ENCODE assay signal across 12 mouse cellular contexts in the genomic region with DNA sequence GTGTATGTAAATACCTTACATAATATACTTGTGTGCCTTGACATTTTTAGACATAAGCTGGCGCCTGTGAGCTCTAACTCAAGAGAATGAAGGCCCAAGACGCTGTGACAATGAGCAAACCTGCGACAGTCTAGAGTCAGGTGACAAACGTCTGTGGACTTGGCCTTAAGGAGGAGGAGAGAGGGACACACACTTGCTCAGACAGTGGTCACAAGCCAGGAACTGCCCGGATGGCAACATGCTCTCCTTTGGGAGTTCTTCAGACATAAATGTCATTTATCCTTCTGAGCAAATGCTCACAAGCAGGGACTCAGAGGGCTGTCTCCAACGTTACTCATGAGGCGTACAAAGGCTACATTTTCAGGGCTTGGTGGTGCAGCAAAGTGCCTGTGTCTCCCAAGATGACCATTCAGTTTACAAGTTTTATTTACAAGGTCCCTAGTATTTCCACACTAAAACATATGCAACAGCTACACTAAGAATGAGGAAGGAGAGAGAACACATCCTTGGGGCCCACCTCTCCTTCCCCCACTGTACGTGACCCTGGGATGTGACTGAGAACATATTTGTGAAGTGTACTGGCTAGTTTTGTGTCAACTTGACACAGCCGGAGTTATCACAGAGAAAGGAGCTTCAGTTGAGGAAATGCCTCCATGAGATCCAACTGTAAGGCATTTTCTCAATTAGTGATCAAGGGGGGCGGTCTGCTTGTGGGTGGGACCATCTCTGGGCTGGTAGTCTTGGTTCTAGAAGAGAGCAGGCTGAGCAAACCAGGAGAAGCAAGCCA.
A peak's percentile ranks its signal among the peaks of the same experiment; 100 is the strongest.
DNase-seq lines count a peak whose midpoint lies in the region; ATAC-seq and TF ChIP-seq lines count a peak whose summit lies in the region.
"Had no signal": no experiment of that assay in that cellular context is flagged by ENCODE, and none has a peak within 500 bp of the region (broad histone marks: within the 10 kb centered on the region; RNA-seq: fewer than 3 reads in every experiment).

No protein-coding gene starts in this region.

- H3K9ac ChIP-seq in forebrain, embryonic 11.5 days (ENCODE audit: low read length), result no peak overlapping the region; the same call in 1 of the 2 replicates
- H3K9ac ChIP-seq in forebrain, embryonic 14.5 days (ENCODE audit: low read length), result no peak overlapping the region
- H3K9ac ChIP-seq in kidney, embryonic 16.5 days (replicated peaks; ENCODE audit: low read length), result no peak overlapping the region; the same call in 1 of the 2 replicates
- peak overlapping the region; percentile 33; the same call in 1 of the 2 replicates for H3K9ac ChIP-seq in midbrain, postnatal 0 days (replicated peaks; ENCODE audit: low read length, poor library complexity, severe bottlenecking)
- H3K9ac ChIP-seq in midbrain, embryonic 16.5 days (ENCODE audit: low read depth, low read length), result no peak overlapping the region
- no peak overlapping the region for H3K9ac ChIP-seq in stomach, postnatal 0 days (ENCODE audit: low read length)
- H3K9ac ChIP-seq: limb, embryonic 12.5 days had no signal

- no peak for DNase-seq in forebrain, embryonic 11.5 days (ENCODE audit: low spot score)
- no peak for DNase-seq in forebrain, embryonic 14.5 days (ENCODE audit: low spot score)
- DNase-seq in kidney, adult 9 months, result no peak
- no peak for DNase-seq in midbrain, postnatal 0 days (ENCODE audit: low spot score)
- peak; percentile 20 for DNase-seq in stomach, postnatal 0 days (ENCODE audit: low spot score)
- no peak for DNase-seq in urinary bladder, adult 18-20 months (ENCODE audit: low spot score in 2 of 2)
- DNase-seq: B cell, adult 2 months; cerebellum, postnatal 36 days had no signal

- no peak overlapping the region for H3K4me3 ChIP-seq in forebrain, embryonic 11.5 days (ENCODE audit: low read depth, low read length)
- H3K4me3 ChIP-seq in forebrain, embryonic 14.5 days (ENCODE audit: low read depth, low read length), result no peak overlapping the region
- no peak overlapping the region for H3K4me3 ChIP-seq in kidney, embryonic 16.5 days (ENCODE audit: low read length)
- H3K4me3 ChIP-seq in midbrain, postnatal 0 days (ENCODE audit: low read depth, low read length), result no peak overlapping the region
- H3K4me3 ChIP-seq in midbrain, embryonic 16.5 days (ENCODE audit: low read depth, low read length), result no peak overlapping the region
- no peak overlapping the region for H3K4me3 ChIP-seq in stomach, postnatal 0 days (ENCODE audit: low read depth, low read length)
- H3K4me3 ChIP-seq: limb, embryonic 12.5 days; myocyte had no signal

- H3K36me3 ChIP-seq in forebrain, embryonic 11.5 days (ENCODE audit: control insufficient read depth, insufficient read depth, low read length), result no peaks in the 10 kb centered on the region
- no peaks in the 10 kb centered on the region for H3K36me3 ChIP-seq in forebrain, embryonic 14.5 days (ENCODE audit: control insufficient read depth, insufficient read depth, low read length)
- H3K36me3 ChIP-seq in kidney, embryonic 16.5 days (ENCODE audit: insufficient read depth, low read length), result no peaks in the 10 kb centered on the region
- no peaks in the 10 kb centered on the region for H3K36me3 ChIP-seq in midbrain, postnatal 0 days (ENCODE audit: insufficient read depth, low read length)
- H3K36me3 ChIP-seq in midbrain, embryonic 16.5 days (ENCODE audit: control insufficient read depth, insufficient read depth, low read length), result no peaks in the 10 kb centered on the region
- H3K36me3 ChIP-seq in stomach, postnatal 0 days (ENCODE audit: control insufficient read depth, insufficient read depth, low read length), result no peaks in the 10 kb centered on the region; the same call in 1 of the 2 replicates
- H3K36me3 ChIP-seq: limb, embryonic 12.5 days had no signal

- peaks cover 6% of the 10 kb centered on the region; the same call in 1 of the 2 replicates for H3K4me1 ChIP-seq in forebrain, embryonic 11.5 days (replicated peaks; ENCODE audit: control insufficient read depth, insufficient read depth, low read length)
- H3K4me1 ChIP-seq in forebrain, embryonic 14.5 days (ENCODE audit: control insufficient read depth, insufficient read depth, low read length), result peaks cover 11% of the 10 kb centered on the region
- H3K4me1 ChIP-seq in kidney, embryonic 16.5 days (ENCODE audit: insufficient read depth, low read length), result peaks cover 44% of the 10 kb centered on the region
- H3K4me1 ChIP-seq in midbrain, postnatal 0 days (ENCODE audit: insufficient read depth, low read length), result peaks cover 2% of the 10 kb centered on the region; the same call in 1 of the 2 replicates
- peaks cover 2% of the 10 kb centered on the region for H3K4me1 ChIP-seq in midbrain, embryonic 16.5 days (ENCODE audit: control insufficient read depth, insufficient read depth, low read length)
- H3K4me1 ChIP-seq in stomach, postnatal 0 days (replicated peaks; ENCODE audit: control insufficient read depth, insufficient read depth), result 0 out of 2 replicates have a peak, but pooled peaks cover 2% of the 10 kb centered on the region

- ATAC-seq in forebrain, embryonic 11.5 days (replicated peaks; ENCODE audit: low FRiP score), result 0 out of 2 replicates have a peak, but pooled peaks have one; percentile 32
- no peak for ATAC-seq in forebrain, embryonic 14.5 days
- ATAC-seq in kidney, embryonic 16.5 days (ENCODE audit: low FRiP score, low TSS enrichment), result no peak
- ATAC-seq in midbrain, postnatal 0 days (ENCODE audit: low FRiP score), result no peak
- no peak for ATAC-seq in midbrain, embryonic 16.5 days
- no peak for ATAC-seq in stomach, postnatal 0 days (ENCODE audit: low FRiP score, low TSS enrichment)

- no peaks in the 10 kb centered on the region for H3K27me3 ChIP-seq in forebrain, embryonic 11.5 days (ENCODE audit: control insufficient read depth, insufficient read depth, low read length)
- no peaks in the 10 kb centered on the region for H3K27me3 ChIP-seq in forebrain, embryonic 14.5 days (replicated peaks; ENCODE audit: control insufficient read depth, insufficient read depth, low read length)
- no peaks in the 10 kb centered on the region for H3K27me3 ChIP-seq in kidney, embryonic 16.5 days (ENCODE audit: insufficient read depth, low read length)
- H3K27me3 ChIP-seq in midbrain, postnatal 0 days (ENCODE audit: insufficient read depth, low read length), result no peaks in the 10 kb centered on the region
- no peaks in the 10 kb centered on the region for H3K27me3 ChIP-seq in midbrain, embryonic 16.5 days (ENCODE audit: control insufficient read depth, insufficient read depth, low read depth, low read length)
- no peaks in the 10 kb centered on the region for H3K27me3 ChIP-seq in stomach, postnatal 0 days (ENCODE audit: control insufficient read depth, insufficient read depth, low read length)
- H3K27me3 ChIP-seq: limb, embryonic 12.5 days had no signal

- no peak overlapping the region for H3K4me2 ChIP-seq in forebrain, embryonic 11.5 days (ENCODE audit: low read depth, low read length, severe bottlenecking)
- no peak overlapping the region for H3K4me2 ChIP-seq in forebrain, embryonic 14.5 days (ENCODE audit: low read length)
- no peak overlapping the region for H3K4me2 ChIP-seq in kidney, embryonic 16.5 days (replicated peaks; ENCODE audit: low read depth, low read length)
- no peak overlapping the region for H3K4me2 ChIP-seq in midbrain, postnatal 0 days (ENCODE audit: low read depth, low read length, poor library complexity, severe bottlenecking)
- no peak overlapping the region for H3K4me2 ChIP-seq in midbrain, embryonic 16.5 days (ENCODE audit: low read length)
- H3K4me2 ChIP-seq in stomach, postnatal 0 days (replicated peaks; ENCODE audit: low read depth), result no peak overlapping the region
- H3K4me2 ChIP-seq: limb, embryonic 12.5 days had no signal

- no peaks in the 10 kb centered on the region for H3K9me3 ChIP-seq in forebrain, embryonic 11.5 days (ENCODE audit: control insufficient read depth, low read length)
- no peaks in the 10 kb centered on the region for H3K9me3 ChIP-seq in forebrain, embryonic 14.5 days (replicated peaks; ENCODE audit: control insufficient read depth, low read length)
- H3K9me3 ChIP-seq in kidney, embryonic 16.5 days (ENCODE audit: low read length), result no peaks in the 10 kb centered on the region
- no peaks in the 10 kb centered on the region for H3K9me3 ChIP-seq in midbrain, postnatal 0 days (ENCODE audit: low read length)
- no peaks in the 10 kb centered on the region for H3K9me3 ChIP-seq in midbrain, embryonic 16.5 days (replicated peaks; ENCODE audit: control insufficient read depth, low read length, poor library complexity, severe bottlenecking)
- H3K9me3 ChIP-seq in stomach, postnatal 0 days (ENCODE audit: control insufficient read depth, low read length), result no peaks in the 10 kb centered on the region
- H3K9me3 ChIP-seq: limb, embryonic 12.5 days had no signal

- H3K27ac ChIP-seq in forebrain, embryonic 11.5 days (ENCODE audit: low read depth, low read length), result no peak overlapping the region
- no peak overlapping the region for H3K27ac ChIP-seq in forebrain, embryonic 14.5 days (ENCODE audit: low read depth, low read length)
- peak overlapping the region; percentile 55; the same call in 1 of the 2 replicates for H3K27ac ChIP-seq in kidney, embryonic 16.5 days (ENCODE audit: low read length)
- H3K27ac ChIP-seq in midbrain, postnatal 0 days (ENCODE audit: low read depth, low read length), result no peak overlapping the region
- no peak overlapping the region for H3K27ac ChIP-seq in midbrain, embryonic 16.5 days (ENCODE audit: low read length)
- H3K27ac ChIP-seq in stomach, postnatal 0 days (replicated peaks), result peak overlapping the region; percentile 65
- H3K27ac ChIP-seq: limb, embryonic 12.5 days had no signal

- TF ChIP-seq EP300 in stomach, postnatal 0 days (optimal IDR thresholded peaks at IDR 0.05), result no peak

- TF ChIP-seq CTCF in midbrain, postnatal 0 days (IDR thresholded peaks at IDR 0.05), result no peak
- TF ChIP-seq CTCF in stomach, postnatal 0 days (IDR thresholded peaks at IDR 0.05; ENCODE audit: low read depth), result no peak

- WGBS in forebrain, embryonic 11.5 days, result 39% methylated on average over 10 of the region's 10 CpGs
- 36% methylated on average over 10 of the region's 10 CpGs for WGBS in forebrain, embryonic 14.5 days
- 61% methylated on average over 10 of the region's 10 CpGs for WGBS in kidney, embryonic 16.5 days
- WGBS in midbrain, postnatal 0 days, result 40% methylated on average over 10 of the region's 10 CpGs
- 32% methylated on average over 10 of the region's 10 CpGs for WGBS in midbrain, embryonic 16.5 days
- 50% methylated on average over 10 of the region's 10 CpGs for WGBS in stomach, postnatal 0 days

Comparison
In these comparisons a context has a peak if more than half of its experiments do, and no peak if none do; other contexts are left out.
1. H3K27ac ChIP-seq: peak in kidney, embryonic 16.5 days (single experiment) and stomach, postnatal 0 days (single experiment); none in forebrain, embryonic 11.5 days (single experiment), forebrain, embryonic 14.5 days (single experiment), midbrain, postnatal 0 days (single experiment) and midbrain, embryonic 16.5 days (single experiment).